Mouse (Mus musculus) ES-E14 (cell line): ENCODE measurements around the gene Gnai3.

Experiments used
- HCFC1 ChIP-seq: IDR thresholded peaks from 2 replicates; pipeline ENCODE4 v1.6.1; 2012; ENCODE audit warnings: low read length, inconsistent platforms, borderline replicate concordance; ENCODE audit not compliant: insufficient read depth
- MAFK ChIP-seq: IDR thresholded peaks from 2 replicates; pipeline ENCODE4 v1.6.1; 2014; ENCODE audit warnings: mild to moderate bottlenecking, low read depth, low read length, inconsistent platforms; ENCODE audit not compliant: insufficient read depth
- ZC3H11A ChIP-seq: IDR thresholded peaks from 2 replicates; pipeline ENCODE4 v1.6.1; 2012; ENCODE audit warnings: low read depth, mild to moderate bottlenecking, inconsistent platforms, low read length, borderline replicate concordance

- TF ChIP-seq MAFK (no peak), ZC3H11A (no peak), HCFC1 (no peak)
These were observed 62.8 kb downstream of the Gnai3 start for GRCm38 (mm10) chr3:108083161-108083560.
